Mouse (Mus musculus) heart, adult 2 months (tissue): Measurements from ENCODE around the gene Pole2. TPM values are rescaled to one million over a fixed set of nuclear protein-coding genes. Genes with fewer than 3 reads are reported as not detected.

ENCODE experiments used
- DNase-seq, 2 experiments: peaks; one replicate each; pipeline ENCODE4 v3.0.0; 2021
- H3K27ac ChIP-seq: fragments of 200-600 bp; 2 replicates; pipeline ENCODE4 v1.8.1; 2022
- H3K27me3 ChIP-seq: fragments of 200-500 bp; 2 replicates; pipeline ENCODE4 v1.6.1; 2012; ENCODE audit warnings: mild to moderate bottlenecking, low read length, inconsistent platforms, mixed read lengths; ENCODE audit not compliant: control insufficient read depth, insufficient read depth
- H3K36me3 ChIP-seq: fragments of 200-500 bp; 2 replicates; pipeline ENCODE4 v1.6.1; 2012; ENCODE audit warnings: low read length, inconsistent platforms; ENCODE audit not compliant: control insufficient read depth, insufficient read depth
- H3K4me1 ChIP-seq: fragments of 200-500 bp; 2 replicates; pipeline ENCODE4 v1.6.1; 2011; ENCODE audit warnings: low read length; ENCODE audit not compliant: control insufficient read depth, insufficient read depth
- H3K4me3 ChIP-seq: fragments of 200-600 bp; 2 replicates; pipeline ENCODE4 v1.8.1; 2022
- H3K79me2 ChIP-seq: fragments of 200-500 bp; replicated peaks from 2 replicates; pipeline ENCODE4 v1.6.1; 2012; ENCODE audit warnings: mild to moderate bottlenecking, inconsistent platforms, low read length, moderate library complexity, mixed read lengths; ENCODE audit not compliant: control insufficient read depth, insufficient read depth
- H3K9ac ChIP-seq: fragments of 200-500 bp; 2 replicates; pipeline ENCODE4 v1.6.1; 2012; ENCODE audit warnings: low read depth, mild to moderate bottlenecking, control low read depth, inconsistent platforms, low read length, mixed read lengths
- CTCF ChIP-seq: fragments of 200-600 bp; IDR thresholded peaks from 2 replicates; pipeline ENCODE4 v1.8.1; 2022; ENCODE audit warnings: antibody characterized with exemption, mild to moderate bottlenecking, moderate library complexity
- EP300 ChIP-seq: fragments of 200-500 bp; IDR thresholded peaks from 2 replicates; pipeline ENCODE4 v1.6.1; 2011; ENCODE audit warnings: low read depth, low read length, control low read depth; ENCODE audit not compliant: insufficient read depth
- POLR2A ChIP-seq: fragments of 200-500 bp; IDR thresholded peaks from 2 replicates; pipeline ENCODE4 v1.6.1; 2011; ENCODE audit warnings: mild to moderate bottlenecking, low read depth, low read length, control low read depth; ENCODE audit not compliant: insufficient read depth
- WGBS: fragments of 180-500 bp; shearing (Covaris S2); methylation state at CpG from one replicate; pipeline ENCODE4 v1.1.7; 2018; 5-methylcytosine and 5-hydroxymethylcytosine counted together
- intact Hi-C: fragments of 180-260 bp; cut with DNase I; formaldehyde crosslinking; loops from one replicate; pipeline ENCODE4 v1.15.1; 2025
- polyA plus RNA-seq: library from polyadenylated mRNA; depleted of rRNA; stranded (reverse); fragments of >200 nt; gene quantifications from 2 replicates; pipeline ENCODE4 v1.2.3, GENCODE M21; 2012
- total RNA-seq, 2 experiments: library from RNA; stranded (reverse); gene quantifications; 2 replicates each; pipeline ENCODE4 v1.2.3; 2021

Gene Pole2
- total and polyA plus RNA-seq, 3 experiments: 0.27 to 1.00 (median 0.63) TPM

DNA sequence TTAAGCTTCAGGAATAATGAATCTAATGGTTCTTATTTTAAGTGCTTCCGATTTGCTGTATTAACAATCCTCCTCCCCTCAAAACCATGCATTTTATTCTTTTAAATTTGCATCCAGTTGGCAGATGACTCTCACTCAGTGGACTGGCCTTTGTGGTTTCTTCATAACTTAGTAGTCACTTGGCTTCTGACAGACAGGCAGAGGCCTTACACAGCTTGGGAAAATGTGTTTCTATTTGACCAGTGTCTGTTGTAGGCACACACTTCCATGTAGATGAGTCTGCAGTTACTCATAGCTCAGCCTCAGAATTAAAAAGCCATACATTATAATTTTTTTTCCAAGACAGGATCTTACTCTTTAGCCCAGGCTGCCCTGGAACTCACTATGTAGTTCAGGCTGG lies 25.8 kb upstream of the Pole2 start:
- Histone ChIP-seq H3K27ac (no peak overlapping the region), H3K4me1 (no peaks in the 10 kb centered on the region), H3K79me2 (no peaks in the 10 kb centered on the region), H3K27me3 (no peaks in the 10 kb centered on the region), H3K9ac (no peak overlapping the region), H3K36me3 (no peaks in the 10 kb centered on the region), H3K4me3 (no peak overlapping the region)
- intact Hi-C loops: no loop called here
- 98% methylated on average over 1 of the region's 1 CpGs for WGBS
- no peak for DNase-seq
- no peak for TF ChIP-seq POLR2A
- no peak for TF ChIP-seq CTCF
- TF ChIP-seq EP300: no peak

DNA sequence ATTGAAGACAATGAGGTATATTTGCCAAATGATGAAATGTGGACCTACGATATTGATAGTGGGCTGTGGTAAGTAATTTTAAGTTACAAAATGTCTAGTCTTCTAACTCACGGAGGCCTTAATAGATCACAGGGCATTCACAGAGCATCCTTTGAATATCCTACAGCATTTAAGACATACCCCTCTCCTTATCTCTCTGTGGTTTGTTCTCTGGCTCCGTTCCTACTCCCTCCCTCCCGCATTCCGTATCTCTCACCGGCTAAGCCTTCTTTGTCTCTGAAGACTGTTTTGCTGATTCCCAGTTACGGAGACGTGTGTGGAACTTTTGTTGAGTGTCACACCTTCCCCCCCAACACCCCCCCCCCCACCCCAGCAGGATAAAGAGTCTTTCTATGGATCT lies 22.8 kb upstream of the Pole2 start:
- H3K9ac ChIP-seq: no peak overlapping the region
- no peak overlapping the region for H3K27ac ChIP-seq
- 62% methylated on average over 8 of the region's 8 CpGs for WGBS
- no peak for TF ChIP-seq POLR2A
- no peak for TF ChIP-seq CTCF
- no peak for TF ChIP-seq EP300
- no peaks in the 10 kb centered on the region for H3K4me1 ChIP-seq
- intact Hi-C loops: no loop called here
- H3K79me2 ChIP-seq: no peaks in the 10 kb centered on the region
- DNase-seq: no peak
- H3K27me3 ChIP-seq: no peaks in the 10 kb centered on the region
- no peak overlapping the region for H3K4me3 ChIP-seq
- H3K36me3 ChIP-seq: no peaks in the 10 kb centered on the region

DNA sequence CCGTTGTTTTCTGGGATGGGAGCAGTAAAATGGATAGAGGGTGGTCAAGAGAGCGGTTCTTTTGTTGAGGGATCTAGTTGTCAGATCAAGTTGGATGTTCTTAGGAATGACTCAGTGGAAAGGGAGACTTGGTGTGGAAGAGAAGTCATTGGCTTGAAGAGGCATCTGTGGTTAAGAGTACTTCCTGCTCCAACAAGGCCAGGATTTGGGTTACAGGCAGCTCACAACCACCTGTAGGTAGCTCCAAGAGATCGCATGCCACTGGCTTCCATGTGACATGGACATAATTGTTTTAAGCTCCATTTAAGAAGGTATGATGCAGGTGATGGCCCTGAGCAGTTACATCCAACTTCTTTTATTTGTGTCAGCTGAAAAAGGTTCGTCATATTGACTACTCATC lies 21.8 kb upstream of the Pole2 start:
- no peak overlapping the region for H3K27ac ChIP-seq
- no peaks in the 10 kb centered on the region for H3K4me1 ChIP-seq
- H3K4me3 ChIP-seq: no peak overlapping the region
- no peak for DNase-seq
- WGBS: 87% methylated on average over 4 of the region's 4 CpGs
- H3K9ac ChIP-seq: no peak overlapping the region
- TF ChIP-seq EP300 (no peak), POLR2A (no peak), CTCF (no peak)
- intact Hi-C loops: no loop called here
- H3K79me2 ChIP-seq: no peaks in the 10 kb centered on the region
- no peaks in the 10 kb centered on the region for H3K27me3 ChIP-seq
- no peaks in the 10 kb centered on the region for H3K36me3 ChIP-seq

GRCm38 (mm10) chr12:69241771-69242431 lies 13.9 kb upstream of the Pole2 start:
- under 1% methylated on average over 64 of the region's 64 CpGs for WGBS
- no peaks in the 10 kb centered on the region for H3K36me3 ChIP-seq
- peaks cover 2% of the 10 kb centered on the region; the same call in 1 of the 2 replicates for H3K4me1 ChIP-seq
- H3K79me2 ChIP-seq: no peaks in the 10 kb centered on the region
- H3K9ac ChIP-seq: peak overlapping the region; percentile 80
- peak overlapping the region; percentile 86 for H3K4me3 ChIP-seq
- TF ChIP-seq CTCF: no peak
- no peak for TF ChIP-seq EP300
- peak; percentile 67 for TF ChIP-seq POLR2A
- peak overlapping the region; percentile 93 for H3K27ac ChIP-seq
- intact Hi-C loops: loop anchor here (2.0 to 5.0 kb wide), 3 partner anchors 13 to 55 kb away; partner anchors contain the start of genes Dnaaf2, Gm49383, Klhdc2 and Pole2
- no peaks in the 10 kb centered on the region for H3K27me3 ChIP-seq
- DNase-seq: peak; percentile 83 to 86

DNA sequence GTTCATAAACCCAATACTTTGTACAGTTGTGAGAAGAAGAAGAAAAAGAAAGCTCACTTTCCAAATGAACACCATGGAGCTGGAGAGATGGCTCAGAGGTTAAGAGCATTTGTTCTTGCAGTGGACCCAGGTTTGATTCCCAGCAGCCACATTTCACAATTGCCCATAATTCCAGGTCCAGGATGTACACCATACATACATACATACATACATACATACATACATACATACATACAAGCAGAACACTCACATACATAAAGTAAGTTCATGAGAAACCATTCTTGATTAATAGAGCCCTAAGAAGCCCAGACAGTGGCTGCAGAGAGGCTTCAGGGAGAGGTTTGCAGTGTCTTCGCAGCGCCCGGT lies 13.4 kb upstream of the Pole2 start:
- WGBS: 2% methylated on average over 3 of the region's 3 CpGs
- Histone ChIP-seq H3K27me3 (no peaks in the 10 kb centered on the region), H3K9ac (peak overlapping the region; percentile 80), H3K4me3 (peak overlapping the region; percentile 86), H3K27ac (peak overlapping the region; percentile 93), H3K79me2 (no peaks in the 10 kb centered on the region), H3K36me3 (no peaks in the 10 kb centered on the region), H3K4me1 (peaks cover 2% of the 10 kb centered on the region; the same call in 1 of the 2 replicates)
- TF ChIP-seq EP300 (no peak), CTCF (no peak), POLR2A (no peak)
- no peak for DNase-seq
- intact Hi-C loops: loop anchor here (2.0 to 5.0 kb wide), 2 partner anchors 44 to 55 kb away; partner anchors contain the start of genes Dnaaf2, Gm49383 and Klhdc2

GRCm38 (mm10) chr12:69240876-69241275 lies 12.9 kb upstream of the Pole2 start, which contains the start of gene Klhdc1:
TSS of gene Klhdc1 (plus strand) at chr12:69241176.
- Histone ChIP-seq H3K27ac (peak within 1 kb of the TSS; percentile 93), H3K27me3 (no peaks in the 10 kb centered on the region), H3K79me2 (no peaks in the 10 kb centered on the region), H3K4me1 (peaks cover 2% of the 10 kb centered on the region; the same call in 1 of the 2 replicates), H3K36me3 (no peaks in the 10 kb centered on the region), H3K4me3 (peak within 1 kb of the TSS; percentile 86), H3K9ac (peak within 1 kb of the TSS; percentile 80)
- WGBS: 71% methylated on average over 6 of the region's 6 CpGs
- intact Hi-C loops: loop anchor here (2.0 to 5.0 kb wide), 2 partner anchors 44 to 56 kb away; partner anchors contain the start of genes Dnaaf2, Gm49383 and Klhdc2
- no peak for DNase-seq
- TF ChIP-seq POLR2A (no peak), CTCF (no peak), EP300 (no peak)
